Mouse (Mus musculus): ENCODE measurements around the gene Icos.
A peak's percentile ranks its signal among the peaks of the same experiment; 100 is the strongest.

Icos gene

DNA sequence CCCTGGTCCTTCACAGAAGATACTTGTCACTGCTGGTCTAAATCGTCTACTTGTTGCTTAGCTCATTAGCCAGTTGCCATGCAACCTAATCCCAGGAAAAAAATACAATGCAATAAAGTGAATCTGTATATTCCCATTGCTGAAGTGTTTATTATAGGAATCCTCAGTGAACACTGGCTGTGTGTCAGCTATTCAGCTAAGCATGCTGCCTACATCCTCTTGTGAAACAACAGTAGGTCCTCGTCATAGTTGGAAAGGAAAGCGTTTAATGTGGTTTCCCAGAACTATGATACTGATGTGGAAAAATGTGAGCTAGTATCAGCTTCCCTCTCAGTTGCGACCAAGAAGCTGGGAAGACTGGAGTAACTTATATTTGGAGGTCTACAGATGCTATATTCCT, 60.5 kb downstream of the Icos start:
- peak; percentile 9 for DNase-seq (ENCODE audit: low read depth, low spot score)

DNA sequence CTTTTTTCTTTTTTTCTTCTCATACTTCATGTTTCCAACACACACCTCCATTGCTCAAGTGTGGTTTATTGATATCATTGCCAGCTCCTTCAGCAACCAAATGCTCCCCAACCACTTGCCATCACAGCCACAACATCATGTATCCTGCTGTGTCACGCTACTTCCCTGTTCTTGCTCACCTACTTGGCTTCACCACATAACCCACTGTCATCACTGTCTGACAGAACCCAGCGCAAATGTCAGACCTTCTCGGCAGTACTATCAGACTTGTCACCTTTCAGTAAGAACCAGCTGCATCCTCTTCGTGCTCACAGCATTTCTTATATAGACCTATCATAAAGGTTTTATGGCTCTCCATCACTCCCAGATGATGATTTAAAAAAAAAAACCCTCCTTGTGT, 61.6 kb downstream of the Icos start:
- DNase-seq (ENCODE audit: low read depth, low spot score) = no peak

- DNase-seq (ENCODE audit: low read depth, low spot score) = no peak
These were observed 62.7 kb downstream of the Icos start for GRCm38 (mm10) chr1:61040401-61040800.

DNA sequence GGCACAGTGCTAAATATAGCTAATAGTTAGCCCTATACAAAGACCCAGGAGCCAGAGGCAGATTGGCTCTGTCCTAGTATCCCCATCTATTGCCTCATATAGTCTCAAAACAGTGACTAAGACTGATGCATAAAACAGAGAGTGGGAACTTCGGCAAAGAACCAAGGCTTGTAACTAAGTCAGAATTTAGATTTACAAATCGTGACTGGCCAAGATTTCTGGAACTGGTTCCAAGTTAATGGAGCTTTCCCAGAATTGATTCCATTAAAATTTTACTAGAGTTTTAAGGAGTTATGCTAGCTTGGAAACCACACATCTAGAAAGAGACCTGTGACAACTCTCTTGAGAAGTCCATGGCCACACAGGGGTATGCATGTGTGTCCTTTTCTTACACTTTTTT, 65.1 kb downstream of the Icos start:
- no peak for DNase-seq (ENCODE audit: low read depth, low spot score)

GRCm38 (mm10) chr1:61046055-61046705, 68.5 kb downstream of the Icos start:
- no peak for DNase-seq (ENCODE audit: low read depth, low spot score)

DNA sequence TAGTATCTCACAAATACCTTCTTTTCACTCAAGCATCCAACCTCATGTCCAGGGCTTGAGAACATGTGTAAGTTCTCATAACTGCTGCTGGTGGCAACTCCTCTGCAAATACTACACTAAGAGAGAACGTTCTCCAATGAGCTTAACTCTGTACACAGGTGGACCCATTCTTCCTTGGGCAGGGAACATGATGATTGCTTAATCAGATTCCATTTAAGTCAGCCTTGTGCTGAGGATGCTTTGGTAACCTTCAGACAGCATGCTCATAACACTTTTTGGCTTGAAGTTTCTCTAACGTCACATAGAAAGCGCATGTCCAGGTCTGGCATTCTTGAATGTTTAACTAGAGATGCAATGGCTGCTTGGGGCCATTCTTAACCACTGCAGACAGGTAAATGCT, 69.6 kb downstream of the Icos start:
- no peak for DNase-seq (ENCODE audit: low read depth, low spot score)
